Mouse (Mus musculus) erythroid progenitor cell, adult 5-6 weeks (primary cell): ENCODE data around the gene Prkcq. TPM values are rescaled to one million over a fixed set of nuclear protein-coding genes. Genes with fewer than 3 reads are reported as not detected.

Experiments
- ATAC-seq: replicated peaks from 2 replicates; pipeline ENCODE4 v1.8.0; 2016; ENCODE audit warnings: moderate number of reproducible peaks, mild to moderate bottlenecking, moderate TSS enrichment, inconsistent platforms; ENCODE audit not compliant: poor library complexity, low FRiP score, severe bottlenecking
- total RNA-seq, 2 experiments: library from RNA; stranded (forward) in 1 of 2; stranded (reverse) in 1 of 2; fragments of 150-400 nt in 1 of 2; fragments of 186-747, 209-891 nt in 1 of 2; gene quantifications; 2 replicates each; pipeline versions ENCODE4 v1.2.3 to v1.2.4; 2015 to 2017; ENCODE audit warnings: low replicate concordance in 2 of 2

Gene Prkcq
- 2.2 and 8.8 TPM in 2 replicates for total RNA-seq (2015; ENCODE audit: low replicate concordance)
- total RNA-seq (2017; ENCODE audit: low replicate concordance), result 1.8 and 2.6 TPM in 2 replicates

DNA sequence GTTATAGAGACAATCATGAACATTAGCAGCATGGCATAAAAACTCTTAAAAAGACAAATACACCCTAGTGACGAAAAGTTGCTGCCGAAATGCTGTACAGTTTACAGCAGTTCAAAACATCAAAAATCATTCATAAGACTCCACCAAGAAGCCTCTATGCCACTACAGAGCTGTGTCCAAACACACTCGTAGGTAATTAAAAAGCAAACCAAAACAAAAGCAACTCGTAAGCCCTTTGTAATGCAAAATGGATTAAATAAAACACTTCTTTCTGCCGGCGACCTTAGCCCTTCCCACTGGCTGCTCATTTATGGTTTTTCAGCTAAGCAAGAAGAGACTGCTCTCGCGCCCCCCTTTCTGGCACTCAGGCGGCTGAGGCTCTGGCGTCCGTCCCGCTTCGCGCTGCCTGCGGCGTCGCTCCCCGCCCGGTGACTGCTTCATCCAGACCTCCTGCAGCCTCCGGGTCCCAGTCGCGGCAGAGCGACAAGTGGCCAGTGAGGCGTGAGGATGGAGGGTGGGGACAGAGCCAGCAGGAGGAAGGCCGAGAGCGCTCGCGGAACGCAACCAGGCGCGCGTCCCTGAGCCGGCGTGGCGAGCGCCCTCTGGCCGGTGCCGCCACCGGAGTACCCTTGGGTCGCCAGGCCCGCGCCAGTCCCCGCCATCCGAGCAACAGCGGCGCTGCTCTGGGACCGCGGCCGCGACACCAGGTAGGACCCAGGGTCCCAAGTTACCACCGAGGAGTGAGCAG is at the start of gene Prkcq:
TSS of gene Prkcq (plus strand) at position 355 of the 748 bp plus-strand sequence.
- ATAC-seq, result no peak

- ATAC-seq, result no peak
Measured at GRCm38 (mm10) chr2:11130881-11131280, 41.0 kb upstream of the Prkcq start.

- ATAC-seq, result no peak
Measured at GRCm38 (mm10) chr2:11135718-11136117, 36.2 kb upstream of the Prkcq start.

- no peak for ATAC-seq
Measured at GRCm38 (mm10) chr2:11138076-11138475, 33.8 kb upstream of the Prkcq start.

- ATAC-seq, result no peak
Measured at GRCm38 (mm10) chr2:11139518-11140152, 32.3 kb upstream of the Prkcq start.

DNA sequence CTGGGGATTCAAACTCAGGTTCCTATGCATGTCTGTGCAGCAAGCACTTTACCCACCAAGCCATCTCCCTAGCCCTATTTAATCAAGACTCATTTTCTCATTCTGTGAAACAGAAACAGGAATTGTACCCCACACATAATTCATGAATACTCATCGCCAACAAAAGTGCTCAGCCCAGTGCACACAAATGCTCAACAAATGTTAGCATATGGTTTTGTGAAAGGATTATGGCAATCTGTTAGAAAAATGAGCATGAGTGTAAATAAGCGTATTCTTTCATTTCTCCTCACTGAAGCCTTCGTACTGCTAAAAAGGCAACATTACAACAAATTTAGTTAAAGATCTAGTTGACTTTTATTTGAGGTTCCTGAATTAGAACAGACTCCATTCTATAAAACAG is 31.5 kb upstream of the Prkcq start:
- no peak for ATAC-seq

- ATAC-seq, result no peak
Measured at GRCm38 (mm10) chr2:11149091-11149490, 22.8 kb upstream of the Prkcq start.

DNA sequence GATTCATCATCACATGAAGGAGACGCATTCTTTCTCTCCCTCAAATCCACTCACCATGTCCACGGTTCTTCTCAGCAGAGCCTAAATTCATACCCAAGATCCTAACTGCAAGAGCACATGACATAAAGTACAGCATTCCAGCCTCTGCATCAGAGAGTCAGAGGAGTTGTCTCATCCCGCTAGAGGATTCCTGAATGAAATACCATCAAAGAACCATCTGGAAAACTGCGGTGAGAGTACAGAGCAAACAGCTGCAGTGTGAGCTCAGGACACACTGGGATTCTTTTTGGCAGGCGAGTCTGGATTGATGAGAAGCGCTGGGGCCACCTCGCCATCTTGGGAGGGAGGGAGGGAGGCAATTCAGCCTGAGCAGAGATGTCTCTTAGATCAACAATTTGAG is 20.9 kb upstream of the Prkcq start:
- no peak for ATAC-seq

DNA sequence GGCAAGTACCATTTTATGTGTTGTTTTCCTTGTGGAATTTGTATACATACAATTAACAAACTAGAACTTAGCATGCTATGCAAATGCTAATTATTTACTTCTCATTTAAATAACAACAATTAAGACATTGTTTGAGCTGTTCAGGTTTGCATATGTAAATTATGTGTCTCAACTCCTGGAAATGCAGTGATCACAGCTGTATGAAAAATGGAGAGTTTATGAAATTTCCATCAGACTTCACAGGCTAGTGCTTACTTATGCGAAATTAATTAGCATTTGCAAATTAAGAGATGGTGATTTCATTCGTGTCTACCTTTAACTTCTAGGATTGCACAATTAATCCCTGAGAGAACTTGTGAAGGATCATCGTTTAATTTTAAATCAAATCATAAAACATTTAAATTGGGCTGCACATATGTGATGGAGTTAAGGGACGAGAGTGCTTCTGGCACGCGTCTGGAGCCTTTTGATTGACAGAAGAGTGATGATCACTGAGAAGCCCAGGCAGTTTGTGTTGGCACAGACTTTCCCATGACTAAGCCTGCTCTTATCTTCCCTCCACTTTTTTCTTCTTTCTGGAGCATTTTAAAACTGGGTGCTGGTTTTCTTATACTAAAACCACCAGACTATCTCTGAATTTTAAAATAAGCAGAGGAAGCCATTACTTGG is 20.1 kb upstream of the Prkcq start:
- no peak for ATAC-seq

GRCm38 (mm10) chr2:11159641-11160040 is 12.3 kb upstream of the Prkcq start:
- no peak for ATAC-seq

- ATAC-seq, result no peak
Measured at GRCm38 (mm10) chr2:11160696-11161095, 11.2 kb upstream of the Prkcq start.

DNA sequence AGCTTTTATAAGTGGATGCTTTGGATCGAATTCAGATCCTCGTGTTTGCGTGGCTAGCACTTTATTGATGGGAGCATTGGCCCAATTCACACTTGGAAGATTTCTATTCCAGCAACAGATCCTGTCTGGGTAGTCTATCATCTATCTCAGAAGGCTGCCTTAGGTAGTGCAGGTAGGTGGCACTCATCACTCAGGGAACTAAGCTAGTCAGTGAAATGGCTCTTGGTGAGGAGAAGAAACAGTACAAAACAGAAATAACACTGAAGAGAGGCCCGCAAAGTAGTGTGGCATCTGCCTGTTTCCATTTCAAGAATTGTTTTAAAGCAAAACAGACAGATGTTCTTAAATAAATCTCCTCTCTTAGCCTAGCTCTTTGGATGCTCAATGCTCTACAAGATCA is 10.6 kb upstream of the Prkcq start:
- ATAC-seq, result no peak

DNA sequence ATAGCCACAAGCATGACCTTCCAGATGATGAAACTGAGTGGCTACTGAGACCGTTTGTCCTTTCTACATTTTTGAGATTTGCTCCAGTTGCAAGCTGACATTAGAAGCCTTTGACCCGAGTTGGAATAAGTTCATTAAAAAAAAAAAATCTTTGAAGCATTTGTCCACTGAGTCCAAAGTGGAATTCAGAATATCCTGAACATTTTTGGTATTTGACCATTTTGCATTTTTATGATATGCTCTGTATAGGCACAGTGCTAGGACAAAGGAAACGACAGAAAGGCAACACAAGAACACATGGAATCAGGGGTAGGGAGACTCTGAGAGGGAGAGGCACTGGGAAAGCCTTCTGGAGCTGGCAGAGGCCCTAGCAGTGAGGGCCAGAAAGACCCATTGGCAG is 9.2 kb upstream of the Prkcq start:
- no peak for ATAC-seq

GRCm38 (mm10) chr2:11164170-11164569 is 7.7 kb upstream of the Prkcq start:
- no peak for ATAC-seq

DNA sequence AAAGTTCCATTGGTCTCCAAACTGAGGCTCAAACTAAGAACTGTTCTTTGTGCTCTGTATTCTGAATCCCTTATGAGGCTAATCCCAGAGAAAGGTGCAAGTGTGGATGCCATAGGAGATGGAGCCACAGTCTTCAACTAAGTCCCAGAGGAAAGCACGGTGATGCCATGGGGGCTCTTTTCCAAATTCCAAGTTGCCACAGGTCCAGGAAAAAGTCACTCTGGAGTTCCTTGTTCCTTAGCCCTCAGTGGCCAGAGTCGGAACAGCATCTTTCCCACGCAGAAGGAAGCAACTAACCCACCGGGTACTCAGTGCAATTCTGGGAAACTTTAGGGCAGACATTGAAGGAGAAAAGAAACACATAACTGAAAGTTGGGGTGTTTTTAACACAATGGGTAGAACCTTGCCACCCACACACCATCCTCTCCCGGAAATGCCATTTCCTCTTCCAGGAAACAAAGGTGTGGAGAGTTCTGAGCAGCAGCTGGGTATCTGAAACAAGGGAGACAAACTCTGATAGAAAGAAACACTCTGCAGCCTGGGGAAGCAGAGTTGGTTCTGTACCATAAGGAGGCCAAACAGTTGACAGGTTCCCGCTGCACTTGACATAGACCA is 2.1 kb upstream of the Prkcq start:
- ATAC-seq, result no peak

DNA sequence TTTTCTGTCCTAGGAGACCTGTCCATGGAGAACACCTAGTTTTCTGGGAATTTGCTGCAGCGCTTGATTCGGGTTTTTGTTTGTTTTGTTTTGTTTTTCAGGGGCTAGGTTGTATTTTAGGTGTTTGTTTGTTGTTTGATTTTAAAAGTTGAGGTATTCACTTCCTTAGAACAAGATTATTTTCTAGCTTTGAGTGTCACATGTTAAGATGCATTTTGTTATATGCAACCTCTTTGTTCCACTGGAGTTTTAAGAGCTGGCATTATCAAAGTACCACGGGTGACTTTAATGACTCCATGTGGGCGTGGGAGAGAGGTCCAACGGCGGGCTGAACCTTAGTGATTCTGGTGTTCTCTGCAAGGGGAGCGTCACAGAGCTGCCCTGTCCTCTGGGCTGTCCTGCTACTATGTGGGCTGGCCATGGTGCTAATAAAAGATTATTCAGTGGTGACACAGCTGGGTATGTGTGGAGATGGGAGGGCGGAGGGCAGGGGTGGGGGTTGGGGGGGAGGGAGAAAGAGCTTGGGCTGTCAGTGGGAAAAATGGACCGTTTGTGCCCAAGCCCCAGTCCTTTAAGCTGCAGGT is 1.0 kb downstream of the Prkcq start:
- no peak for ATAC-seq

DNA sequence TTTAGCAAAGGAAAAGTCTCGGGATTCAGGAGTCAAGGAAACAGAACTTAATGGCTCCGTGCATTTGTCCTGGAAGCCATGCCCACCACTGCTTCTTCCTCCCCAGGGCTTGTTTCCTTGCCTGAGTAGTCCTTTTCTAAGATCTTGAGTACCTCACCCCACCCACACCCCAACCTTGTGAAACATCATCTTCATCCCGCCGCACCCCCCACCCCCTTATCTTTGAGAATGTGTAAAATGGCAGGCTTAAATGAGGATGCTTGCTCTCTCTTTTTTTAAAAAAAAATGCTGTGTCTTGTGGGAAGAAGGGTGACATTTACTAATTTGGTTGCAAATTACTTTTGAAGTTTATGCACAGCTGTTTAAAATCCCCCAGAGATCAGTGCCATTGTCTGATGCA is 1.6 kb downstream of the Prkcq start:
- ATAC-seq, result no peak

DNA sequence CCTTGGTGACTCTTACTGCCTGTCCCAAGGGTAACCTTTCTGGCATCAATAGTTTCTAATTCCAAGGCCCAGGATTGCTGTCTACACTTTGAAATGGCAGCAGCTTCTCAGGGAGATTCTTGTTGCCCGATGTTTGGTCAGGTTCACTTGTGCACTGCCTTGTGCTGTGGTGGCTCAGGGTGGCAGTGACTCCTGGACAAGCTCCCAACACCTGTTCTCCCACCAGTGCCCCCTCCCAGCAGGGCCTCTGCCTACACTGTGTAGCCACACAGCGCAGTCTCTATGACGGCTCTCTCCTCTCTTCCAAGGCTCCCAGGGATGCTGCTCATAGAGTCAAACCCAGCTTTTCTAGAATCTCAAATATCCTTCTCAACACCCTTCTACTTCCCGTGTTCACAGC is 2.2 kb downstream of the Prkcq start:
- no peak for ATAC-seq

- ATAC-seq, result no peak
Measured at GRCm38 (mm10) chr2:11177880-11178279, 6.0 kb downstream of the Prkcq start.

DNA sequence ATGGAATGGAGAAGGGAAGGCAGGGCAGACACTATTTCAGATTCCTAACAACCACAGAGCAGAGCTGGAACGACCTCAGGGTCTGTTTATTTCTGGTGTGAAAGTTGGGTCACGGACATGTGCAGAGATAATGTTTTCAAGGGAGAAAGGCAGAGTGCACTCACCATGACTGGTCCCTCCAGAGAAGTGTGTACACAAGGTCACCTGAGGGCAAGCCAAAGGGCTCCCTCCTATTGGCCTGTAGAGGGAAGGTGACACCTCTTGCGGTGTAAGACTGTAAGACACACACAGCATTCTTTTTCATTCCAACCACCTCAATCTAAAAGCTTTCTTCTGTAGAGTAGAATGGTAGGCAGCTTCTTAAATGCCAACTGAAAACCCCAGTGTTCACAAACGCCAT is 9.6 kb downstream of the Prkcq start:
- ATAC-seq, result no peak
